Mouse (Mus musculus) kidney, adult 2 months (tissue): Measurements from ENCODE around the gene Dnajb12. TPM values are rescaled to one million over a fixed set of nuclear protein-coding genes. Genes with fewer than 3 reads are reported as not detected.

Experiments used
- DNase-seq: peaks from one replicate; pipeline ENCODE4 v3.0.0; 2021
- H3K27ac ChIP-seq: fragments of 200-500 bp; 2 replicates; pipeline ENCODE4 v1.5.1; 2012; ENCODE audit warnings: low read depth, low read length, control low read depth, inconsistent platforms; ENCODE audit not compliant: insufficient read depth
- H3K27me3 ChIP-seq: fragments of 200-500 bp; replicated peaks from 2 replicates; pipeline ENCODE4 v1.6.1; 2012; ENCODE audit warnings: mild to moderate bottlenecking, moderate library complexity, low read length, inconsistent platforms; ENCODE audit not compliant: control insufficient read depth, insufficient read depth
- H3K36me3 ChIP-seq: fragments of 200-500 bp; 2 replicates; pipeline ENCODE4 v1.6.1; 2012; ENCODE audit warnings: mild to moderate bottlenecking, moderate library complexity, low read length, inconsistent platforms; ENCODE audit not compliant: control insufficient read depth, insufficient read depth
- H3K4me1 ChIP-seq: fragments of 200-500 bp; 2 replicates; pipeline ENCODE4 v1.6.1; 2011; ENCODE audit warnings: low read length; ENCODE audit not compliant: control insufficient read depth, insufficient read depth
- H3K4me3 ChIP-seq: fragments of 200-500 bp; 2 replicates; pipeline ENCODE4 v1.5.1; 2011; ENCODE audit warnings: mild to moderate bottlenecking, low read depth, low read length, control low read depth; ENCODE audit not compliant: insufficient read depth
- CTCF ChIP-seq: fragments of 200-500 bp; conservative IDR thresholded peaks from 2 replicates; pipeline ENCODE4 v1.5.1; 2011; ENCODE audit warnings: low read depth, mild to moderate bottlenecking, control low read depth, low read length, moderate library complexity, mixed read lengths; ENCODE audit not compliant: insufficient read depth, insufficient read length
- POLR2A ChIP-seq: fragments of 200-500 bp; IDR thresholded peaks from one replicate; pipeline ENCODE4 v1.6.1; 2011; ENCODE audit warnings: low read depth, low read length, control low read depth
- WGBS: fragments of 180-500 bp; shearing (Covaris S2); methylation state at CpG from one replicate; pipeline ENCODE4 v1.1.7; 2018; 5-methylcytosine and 5-hydroxymethylcytosine counted together
- polyA plus RNA-seq: library from polyadenylated mRNA; depleted of rRNA; stranded (reverse); fragments of >200 nt; gene quantifications from 2 replicates; pipeline ENCODE4 v1.2.3, GENCODE M21; 2012; rRNA removed

Gene Dnajb12
- 85.8 and 87.3 TPM in 2 replicates for polyA plus RNA-seq

DNA sequence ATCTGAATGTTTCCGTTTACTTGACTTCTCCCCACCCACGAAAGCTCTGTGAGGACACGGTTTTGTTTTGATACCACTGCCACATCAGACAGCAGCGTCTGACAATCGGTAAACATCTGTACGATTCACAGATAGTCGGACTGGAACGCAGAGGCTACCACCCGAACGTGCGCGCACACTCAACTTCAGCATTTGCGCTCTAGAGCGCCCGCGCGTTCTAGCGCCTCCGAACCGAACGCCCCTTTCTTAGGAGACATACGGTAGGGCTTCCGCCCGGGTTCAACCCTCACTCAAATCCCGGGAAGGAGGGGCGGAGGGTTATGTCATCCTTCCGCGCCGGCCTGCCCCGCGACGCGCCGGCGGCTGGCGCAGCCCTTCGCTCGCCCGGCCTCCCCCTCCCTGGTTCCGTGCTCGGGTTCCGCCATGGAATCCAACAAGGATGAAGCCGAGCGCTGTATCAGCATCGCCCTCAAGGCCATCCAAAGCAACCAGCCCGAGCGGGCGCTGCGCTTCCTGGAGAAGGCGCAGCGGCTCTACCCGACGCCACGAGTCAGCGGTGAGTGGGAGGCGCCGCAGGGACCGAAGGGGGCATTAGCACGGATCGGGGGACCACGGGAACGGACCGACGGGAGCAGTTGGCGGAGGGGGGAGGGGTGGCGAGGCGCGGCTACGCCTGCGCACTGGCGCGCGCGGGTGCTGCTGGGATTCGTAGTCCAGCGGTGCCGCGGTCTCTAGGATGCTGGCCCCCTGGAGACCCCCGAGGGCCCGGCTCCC lies at the start of gene Dnajb12:
TSS of gene Dnajb12 (plus strand) at position 302 of the 774 bp plus-strand sequence.
- Histone ChIP-seq H3K4me3 (peak within 1 kb of the TSS; percentile 83), H3K36me3 (no peaks in the 10 kb centered on the region), H3K4me1 (peaks cover 20% of the 10 kb centered on the region), H3K27me3 (no peaks in the 10 kb centered on the region), H3K27ac (peak within 1 kb of the TSS; percentile 98)
- DNase-seq, result peak; percentile 97
- WGBS, result under 1% methylated on average over 79 of the region's 80 CpGs
- TF ChIP-seq POLR2A (peak; percentile 12), CTCF (0 out of 2 replicates have a peak, but pooled peaks have one; percentile 1)

- no peak for DNase-seq
- TF ChIP-seq CTCF (0 out of 2 replicates have a peak, but pooled peaks have one; percentile 13), POLR2A (no peak)
- no peaks in the 10 kb centered on the region for H3K4me1 ChIP-seq
- H3K27me3 ChIP-seq, result no peaks in the 10 kb centered on the region
- WGBS, result 98% methylated on average over 6 of the region's 6 CpGs
- H3K36me3 ChIP-seq, result peaks cover 2% of the 10 kb centered on the region
- no peak overlapping the region for H3K27ac ChIP-seq
- H3K4me3 ChIP-seq, result no peak overlapping the region
Observed at GRCm38 (mm10) chr10:59829886-59830285, 49.5 kb upstream of the Dnajb12 start.

DNA sequence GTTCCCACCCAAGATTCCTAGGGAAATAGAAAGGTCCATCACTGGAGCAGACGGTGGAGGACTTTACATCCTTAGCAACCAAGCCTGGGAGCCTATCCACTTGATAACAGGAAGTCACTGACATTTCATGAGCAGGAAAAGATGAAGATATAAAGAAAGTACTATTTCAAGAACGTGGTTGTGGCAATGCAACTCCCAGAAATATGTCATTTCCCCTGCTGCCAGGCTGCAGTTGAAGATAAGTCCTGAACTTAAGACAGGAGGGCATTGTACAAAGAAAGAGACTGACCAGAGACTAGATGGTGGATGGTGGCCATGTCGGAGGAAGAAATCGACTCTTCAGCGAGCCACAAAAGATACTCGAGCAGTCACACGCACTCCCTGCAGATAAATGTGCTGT lies 47.4 kb upstream of the Dnajb12 start:
- no peak for DNase-seq
- no peak for TF ChIP-seq POLR2A
- TF ChIP-seq CTCF, result no peak
- H3K27ac ChIP-seq, result no peak overlapping the region
- WGBS, result 74% methylated on average over 7 of the region's 7 CpGs
- H3K4me3 ChIP-seq, result no peak overlapping the region
- H3K4me1 ChIP-seq, result no peaks in the 10 kb centered on the region
- H3K27me3 ChIP-seq, result no peaks in the 10 kb centered on the region
- peaks cover 2% of the 10 kb centered on the region for H3K36me3 ChIP-seq

GRCm38 (mm10) chr10:59835301-59836155 lies 43.8 kb upstream of the Dnajb12 start:
- no peak overlapping the region for H3K27ac ChIP-seq
- H3K27me3 ChIP-seq, result no peaks in the 10 kb centered on the region
- H3K4me3 ChIP-seq, result no peak overlapping the region
- TF ChIP-seq POLR2A, result no peak
- TF ChIP-seq CTCF, result no peak
- H3K36me3 ChIP-seq, result no peaks in the 10 kb centered on the region; the same call in 1 of the 2 replicates
- no peak for DNase-seq
- H3K4me1 ChIP-seq, result no peaks in the 10 kb centered on the region
- 76% methylated on average over 14 of the region's 14 CpGs for WGBS

GRCm38 (mm10) chr10:59837490-59837889 lies 41.9 kb upstream of the Dnajb12 start:
- TF ChIP-seq CTCF, result no peak
- TF ChIP-seq POLR2A, result no peak
- 90% methylated on average over 5 of the region's 5 CpGs for WGBS
- H3K4me3 ChIP-seq, result no peak overlapping the region
- no peaks in the 10 kb centered on the region; the same call in 1 of the 2 replicates for H3K36me3 ChIP-seq
- H3K27ac ChIP-seq, result no peak overlapping the region
- no peak for DNase-seq
- H3K4me1 ChIP-seq, result no peaks in the 10 kb centered on the region
- no peaks in the 10 kb centered on the region for H3K27me3 ChIP-seq

DNA sequence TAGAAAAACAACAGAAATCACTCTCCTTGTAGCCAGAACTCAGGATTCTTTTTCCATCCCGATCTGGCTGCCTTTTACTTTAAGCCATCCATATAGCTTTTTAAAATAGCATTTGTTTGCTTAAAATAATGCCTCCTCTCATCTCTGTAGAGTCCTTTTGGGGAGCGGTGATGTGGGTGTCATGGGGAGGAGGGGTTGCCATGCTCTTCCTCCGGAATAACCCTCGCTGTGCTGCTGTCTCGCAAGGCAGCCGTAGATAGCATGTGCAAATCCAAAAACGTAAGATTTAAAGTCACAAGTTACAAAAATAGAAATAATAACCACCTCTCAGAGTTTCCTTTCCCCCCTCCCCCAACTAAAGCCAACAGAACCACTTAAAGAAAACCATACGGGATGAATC lies 37.9 kb upstream of the Dnajb12 start:
- 94% methylated on average over 8 of the region's 8 CpGs for WGBS
- Histone ChIP-seq H3K4me1 (no peaks in the 10 kb centered on the region), H3K27ac (no peak overlapping the region), H3K36me3 (no peaks in the 10 kb centered on the region), H3K4me3 (no peak overlapping the region), H3K27me3 (no peaks in the 10 kb centered on the region)
- DNase-seq, result no peak
- TF ChIP-seq CTCF (no peak), POLR2A (no peak)

DNA sequence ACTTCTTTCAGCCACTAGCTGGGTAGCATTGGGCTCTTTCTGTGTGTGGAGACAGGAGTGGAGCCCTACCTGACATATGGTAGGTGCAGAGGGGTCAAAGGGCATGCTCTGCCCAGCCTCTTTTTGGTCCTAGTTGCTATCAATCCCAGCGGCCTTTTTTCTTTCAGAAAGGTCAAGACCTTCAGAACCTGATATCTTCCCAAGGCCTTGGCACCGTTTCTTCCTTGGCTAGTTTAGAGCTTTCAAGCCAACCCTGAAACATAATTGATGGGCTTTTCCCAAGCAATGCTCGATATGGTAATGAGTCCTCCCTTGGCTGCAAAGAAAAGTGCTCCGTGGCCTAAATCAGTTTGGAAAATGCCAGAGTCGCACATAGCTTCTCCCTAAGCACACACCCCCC lies 36.2 kb upstream of the Dnajb12 start:
- WGBS, result 29% methylated on average over 5 of the region's 5 CpGs
- no peak for DNase-seq

More for the DNA sequence above, 36.2 kb upstream of the Dnajb12 start:
- no peaks in the 10 kb centered on the region for H3K4me1 ChIP-seq
- no peak overlapping the region for H3K4me3 ChIP-seq
- no peaks in the 10 kb centered on the region for H3K27me3 ChIP-seq
- no peaks in the 10 kb centered on the region for H3K36me3 ChIP-seq
- TF ChIP-seq CTCF, result no peak
- no peak for TF ChIP-seq POLR2A
- H3K27ac ChIP-seq, result no peak overlapping the region
